Mouse (Mus musculus) 3T3-L1 (cell line): Measurements from ENCODE around the gene Carf.
A peak's percentile ranks its signal among the peaks of the same experiment; 100 is the strongest.

Experiments
- DNase-seq: peaks from one replicate; pipeline ENCODE4 v3.0.0-alpha.2; 2015; ENCODE audit warnings: low read depth, low spot score

Gene Carf

DNA sequence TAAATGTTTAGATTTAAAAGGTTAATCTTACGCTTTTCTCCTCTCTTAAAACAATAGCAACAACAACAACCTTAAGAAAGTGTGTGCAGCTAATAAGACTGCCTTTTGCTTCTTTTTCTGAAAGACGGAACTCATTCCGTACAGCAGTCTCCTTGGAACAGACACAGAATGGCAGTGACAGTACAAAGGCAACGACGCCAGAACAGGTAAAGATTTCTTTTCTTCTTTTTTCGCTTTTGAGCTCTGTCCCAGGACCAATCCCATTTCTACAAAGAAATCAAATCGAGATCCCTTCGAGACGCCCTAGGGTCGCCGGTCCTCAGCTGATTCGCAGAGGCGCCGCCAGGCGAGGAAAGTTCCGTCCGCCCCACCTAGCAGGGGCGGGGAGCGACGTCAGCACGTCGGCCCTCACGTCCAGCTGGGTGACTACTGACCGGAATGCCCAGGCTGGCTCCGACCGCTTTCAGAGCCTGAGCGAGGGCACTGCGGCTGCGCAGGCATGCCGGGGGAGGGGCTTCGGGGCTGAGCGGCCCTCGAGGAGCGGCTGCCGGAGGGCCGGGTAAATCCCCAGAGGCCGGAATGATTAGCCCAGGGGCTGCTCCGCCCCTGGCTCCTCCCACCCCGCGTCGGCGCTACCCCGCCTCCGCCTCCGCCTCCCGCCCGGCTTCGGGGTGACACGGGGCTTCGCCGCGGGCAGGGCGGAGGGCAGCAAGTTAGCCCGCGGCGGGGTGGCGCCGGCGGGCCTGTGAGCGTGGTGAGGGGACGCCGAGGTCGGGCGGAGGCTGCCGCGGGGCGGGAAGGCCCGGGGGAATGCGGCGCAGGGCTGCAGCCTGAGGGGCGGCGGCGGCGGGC is 82.1 kb downstream of the Carf start, which contains the start of gene Nbeal1:
Gene Nbeal1, plus strand, starts transcription at position 668 of the 852 bp plus-strand sequence.
- peak; percentile 97 for DNase-seq

DNA sequence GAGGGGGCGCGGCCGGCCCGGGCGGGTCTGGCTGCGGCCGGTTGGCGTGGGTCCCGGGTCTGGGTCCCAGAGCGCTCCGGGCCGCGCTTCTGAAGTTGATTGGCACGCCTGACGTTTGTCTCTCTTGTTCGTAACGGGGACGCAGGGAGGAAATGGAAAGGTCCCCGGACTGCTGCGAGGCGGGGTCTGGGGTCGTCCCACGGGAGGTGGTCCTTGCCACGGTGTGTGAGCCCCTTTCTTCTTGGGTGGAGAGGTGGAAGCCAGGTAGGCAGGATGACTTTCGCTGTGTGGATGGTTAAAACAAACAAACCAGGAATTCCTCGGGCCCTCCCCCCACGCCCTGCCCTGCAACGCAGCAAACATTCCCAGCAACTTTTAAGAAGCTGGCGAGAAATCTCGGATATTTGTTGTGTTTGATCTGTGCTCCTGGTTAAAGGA is 82.8 kb downstream of the Carf start:
- DNase-seq, result peak; percentile 68

DNA sequence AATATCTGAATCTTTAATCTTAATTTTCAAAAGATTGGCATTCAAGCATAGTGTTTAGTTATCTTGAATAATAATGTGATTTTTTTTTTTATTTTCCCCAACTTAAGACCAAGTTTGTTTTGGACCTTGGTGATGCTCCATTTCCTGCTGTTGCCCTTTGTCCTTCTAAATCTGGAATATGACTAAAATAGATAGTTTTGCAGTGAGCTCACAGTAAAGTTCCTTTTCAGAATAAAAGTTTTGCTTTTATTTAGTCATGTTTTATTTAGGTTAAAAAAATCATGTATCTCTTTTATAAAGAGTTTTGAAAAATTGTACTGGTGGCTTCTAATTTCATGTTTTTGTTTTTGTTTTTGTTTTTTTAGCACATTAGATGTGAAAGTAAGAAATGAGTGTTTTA is 90.4 kb downstream of the Carf start:
- peak; percentile 31 for DNase-seq

DNA sequence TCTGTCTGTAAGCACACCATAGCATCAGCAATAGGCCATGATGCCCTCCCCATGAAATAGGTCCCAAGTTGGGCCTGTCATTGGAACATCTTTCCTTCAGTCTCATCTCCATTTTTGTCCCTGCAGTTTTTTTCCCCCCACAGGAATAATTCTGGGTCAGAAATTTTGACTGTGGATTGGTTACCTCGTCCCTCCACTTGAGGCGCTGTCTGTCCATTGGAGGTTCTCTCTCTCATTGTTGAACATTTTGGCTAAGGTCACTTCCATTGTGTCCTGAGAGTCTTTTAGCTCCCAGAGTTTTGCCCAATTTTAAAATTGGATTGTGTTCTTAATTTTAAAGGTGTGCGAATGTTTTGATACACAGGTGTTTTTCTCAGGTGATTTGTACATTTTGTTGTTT is 98.8 kb downstream of the Carf start:
- DNase-seq, result peak; percentile 32

- DNase-seq, result no peak
Observed at GRCm38 (mm10) chr1:60199006-60199405, 101.0 kb downstream of the Carf start.
